Mouse (Mus musculus): ENCODE data around the gene Psma6.
"Not testable (repeated sequence)": the region's sequence is repeated elsewhere in the genome, so short reads cannot be mapped to it uniquely, and the experiment has no call there.

The Psma6 gene

GRCm38 (mm10) chr12:55384023-55384749 lies at the start of gene Psma6:
Gene Psma6 (plus strand): TSS chr12:55384222.
- in situ Hi-C loops (cut with MboI, MseI), result no loop called here

GRCm38 (mm10) chr12:55338490-55338889 lies 45.5 kb upstream of the Psma6 start:
- in situ Hi-C loops (cut with MboI, MseI), result not testable (repeated sequence)

- in situ Hi-C loops (cut with MboI, MseI), result not testable (repeated sequence)
These were observed 41.0 kb upstream of the Psma6 start for GRCm38 (mm10) chr12:55343045-55343444.

- in situ Hi-C loops (cut with MboI, MseI), result no loop called here
These were observed 40.0 kb upstream of the Psma6 start for GRCm38 (mm10) chr12:55343998-55344397.

GRCm38 (mm10) chr12:55344583-55344982 lies 39.4 kb upstream of the Psma6 start:
- in situ Hi-C loops (cut with MboI, MseI), result no loop called here

- in situ Hi-C loops (cut with MboI, MseI), result no loop called here
These were observed 30.6 kb upstream of the Psma6 start for GRCm38 (mm10) chr12:55353423-55353822.

GRCm38 (mm10) chr12:55354904-55355303 lies 29.1 kb upstream of the Psma6 start:
- in situ Hi-C loops (cut with MboI, MseI), result no loop called here

- in situ Hi-C loops (cut with MboI, MseI), result no loop called here
These were observed 26.7 kb upstream of the Psma6 start for GRCm38 (mm10) chr12:55357303-55357702.

- in situ Hi-C loops (cut with MboI, MseI), result no loop called here
These were observed 23.1 kb upstream of the Psma6 start for GRCm38 (mm10) chr12:55360929-55361328.

- in situ Hi-C loops (cut with MboI, MseI), result loop anchor here (5.0 kb wide), 1 partner anchor 48 kb away; no protein-coding TSS in a partner anchor
These were observed 18.9 kb upstream of the Psma6 start for GRCm38 (mm10) chr12:55365083-55365482.

GRCm38 (mm10) chr12:55372424-55373055 lies 11.5 kb upstream of the Psma6 start:
- in situ Hi-C loops (cut with MboI, MseI), result no loop called here

- in situ Hi-C loops (cut with MboI, MseI), result no loop called here
These were observed 6.9 kb upstream of the Psma6 start for GRCm38 (mm10) chr12:55376956-55377609.

GRCm38 (mm10) chr12:55377610-55377980 lies 6.4 kb upstream of the Psma6 start:
- in situ Hi-C loops (cut with MboI, MseI), result no loop called here

GRCm38 (mm10) chr12:55384826-55385225 lies 804 bp downstream of the Psma6 start:
- in situ Hi-C loops (cut with MboI, MseI), result no loop called here

- in situ Hi-C loops (cut with MboI, MseI), result no loop called here
These were observed 1.9 kb downstream of the Psma6 start for GRCm38 (mm10) chr12:55385931-55386330.

- in situ Hi-C loops (cut with MboI, MseI), result no loop called here
These were observed 2.4 kb downstream of the Psma6 start for GRCm38 (mm10) chr12:55386456-55386855.

GRCm38 (mm10) chr12:55387083-55387787 lies 3.2 kb downstream of the Psma6 start:
- in situ Hi-C loops (cut with MboI, MseI), result no loop called here

GRCm38 (mm10) chr12:55387788-55388465 lies 3.9 kb downstream of the Psma6 start:
- in situ Hi-C loops (cut with MboI, MseI), result no loop called here

GRCm38 (mm10) chr12:55388478-55388877 lies 4.5 kb downstream of the Psma6 start:
- in situ Hi-C loops (cut with MboI, MseI), result no loop called here

- in situ Hi-C loops (cut with MboI, MseI), result no loop called here
These were observed 5.4 kb downstream of the Psma6 start for GRCm38 (mm10) chr12:55389132-55390081.
